Mouse (Mus musculus) limb, embryonic 10.5 days (tissue): ENCODE results near the gene Fxyd6. TPM values are rescaled to one million over a fixed set of nuclear protein-coding genes. Genes with fewer than 3 reads are reported as not detected.

ENCODE experiments used
- DNase-seq: peaks from one replicate; pipeline ENCODE4 v3.0.0-alpha.2; 2017; ENCODE audit warnings: low spot score
- H3K27ac ChIP-seq: fragments of 300-500 bp; sonication (generic); 2 replicates; pipeline ENCODE4 v1.5.1; 2016; ENCODE audit warnings: mild to moderate bottlenecking
- H3K27me3 ChIP-seq: fragments of 300-500 bp; sonication (generic); 2 replicates; pipeline ENCODE4 v1.6.1; 2016; ENCODE audit warnings: low read depth, mild to moderate bottlenecking; ENCODE audit not compliant: poor library complexity, severe bottlenecking
- H3K36me3 ChIP-seq: fragments of 300-500 bp; sonication (generic); 2 replicates; pipeline ENCODE4 v1.6.1; 2016; ENCODE audit warnings: mild to moderate bottlenecking, moderate library complexity
- H3K4me1 ChIP-seq: fragments of 300-500 bp; sonication (generic); 2 replicates; pipeline ENCODE4 v1.6.1; 2016
- H3K4me3 ChIP-seq: fragments of 300-500 bp; sonication (generic); 2 replicates; pipeline ENCODE4 v1.5.1; 2016; ENCODE audit warnings: mild to moderate bottlenecking, moderate library complexity
- H3K9me3 ChIP-seq: fragments of 300-500 bp; sonication (generic); replicated peaks from 2 replicates; pipeline ENCODE4 v1.6.1; 2016; ENCODE audit warnings: mild to moderate bottlenecking
- WGBS: fragments of 180-500 bp; shearing (Covaris S2); methylation state at CpG from one replicate; pipeline ENCODE4 v1.1.7; 2016; 5-methylcytosine and 5-hydroxymethylcytosine counted together
- polyA plus RNA-seq: library from polyadenylated mRNA; unstranded; fragments of >200 nt; fragmentation: Nextera tagmentation; extraction: Ambion mirVana; gene quantifications from 2 replicates; pipeline ENCODE4 v1.2.1, GENCODE M21; 2016

The Fxyd6 gene
- polyA plus RNA-seq, 1 experiment from 2014 or later: 110 TPM

DNA sequence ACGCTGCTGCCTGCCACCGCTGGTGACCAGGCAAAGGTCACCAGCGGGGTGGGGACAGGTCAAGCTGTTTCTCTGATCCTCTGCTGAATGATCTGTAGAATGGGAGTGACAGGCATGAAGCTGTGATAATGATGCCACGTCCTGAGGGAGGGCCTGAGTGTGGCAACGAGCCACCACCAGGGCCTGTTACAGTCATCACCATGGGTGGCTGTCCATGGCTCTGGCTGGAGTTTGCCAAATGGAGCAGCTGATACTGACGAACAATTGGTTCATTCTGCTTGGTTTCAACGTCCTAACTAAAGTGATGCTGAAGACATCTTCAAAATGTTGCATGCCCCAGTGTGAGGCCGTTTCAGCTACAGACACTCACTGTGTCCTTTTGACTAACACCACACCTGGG, 48.3 kb downstream of the Fxyd6 start:
- Histone ChIP-seq H3K27ac (no peak overlapping the region), H3K27me3 (no peaks in the 10 kb centered on the region), H3K4me1 (no peaks in the 10 kb centered on the region), H3K36me3 (no peaks in the 10 kb centered on the region), H3K4me3 (no peak overlapping the region), H3K9me3 (no peaks in the 10 kb centered on the region)
- 67% methylated on average over 8 of the region's 8 CpGs for WGBS
- DNase-seq: no peak

- no peaks in the 10 kb centered on the region for H3K4me1 ChIP-seq
- 63% methylated on average over 8 of the region's 8 CpGs for WGBS
- no peak overlapping the region for H3K27ac ChIP-seq
- DNase-seq: no peak
- H3K27me3 ChIP-seq: peaks cover 6% of the 10 kb centered on the region; the same call in 1 of the 2 replicates
- no peaks in the 10 kb centered on the region for H3K36me3 ChIP-seq
- no peaks in the 10 kb centered on the region for H3K9me3 ChIP-seq
- no peak overlapping the region for H3K4me3 ChIP-seq
Measured at GRCm38 (mm10) chr9:45421209-45421608, 51.2 kb downstream of the Fxyd6 start.

GRCm38 (mm10) chr9:45422761-45423298, 52.8 kb downstream of the Fxyd6 start:
- no peaks in the 10 kb centered on the region for H3K4me1 ChIP-seq
- H3K36me3 ChIP-seq: no peaks in the 10 kb centered on the region
- peaks cover 20% of the 10 kb centered on the region for H3K27me3 ChIP-seq
- no peak overlapping the region for H3K27ac ChIP-seq
- no peak for DNase-seq
- H3K4me3 ChIP-seq: no peak overlapping the region
- 77% methylated on average over 7 of the region's 7 CpGs for WGBS
- H3K9me3 ChIP-seq: no peaks in the 10 kb centered on the region

- Histone ChIP-seq H3K27ac (no peak within 1 kb of the TSS), H3K9me3 (no peaks in the 10 kb centered on the region), H3K27me3 (peaks cover 57% of the 10 kb centered on the region), H3K4me1 (peaks cover 15% of the 10 kb centered on the region), H3K36me3 (no peaks in the 10 kb centered on the region), H3K4me3 (no peak within 1 kb of the TSS)
- 86% methylated on average over 4 of the region's 4 CpGs for WGBS
- DNase-seq: no peak
Measured at GRCm38 (mm10) chr9:45426456-45426855, 56.5 kb downstream of the Fxyd6 start, which contains the start of gene Dscaml1. Gene Dscaml1, plus strand, starts transcription at chr9:45426628.

- no peak overlapping the region for H3K4me3 ChIP-seq
- H3K4me1 ChIP-seq: peaks cover 20% of the 10 kb centered on the region
- H3K9me3 ChIP-seq: no peaks in the 10 kb centered on the region
- H3K36me3 ChIP-seq: no peaks in the 10 kb centered on the region
- WGBS: 30% methylated on average over 5 of the region's 5 CpGs
- DNase-seq: no peak
- peaks cover 86% of the 10 kb centered on the region for H3K27me3 ChIP-seq
- H3K27ac ChIP-seq: no peak overlapping the region
Measured at GRCm38 (mm10) chr9:45429392-45429791, 59.4 kb downstream of the Fxyd6 start.

DNA sequence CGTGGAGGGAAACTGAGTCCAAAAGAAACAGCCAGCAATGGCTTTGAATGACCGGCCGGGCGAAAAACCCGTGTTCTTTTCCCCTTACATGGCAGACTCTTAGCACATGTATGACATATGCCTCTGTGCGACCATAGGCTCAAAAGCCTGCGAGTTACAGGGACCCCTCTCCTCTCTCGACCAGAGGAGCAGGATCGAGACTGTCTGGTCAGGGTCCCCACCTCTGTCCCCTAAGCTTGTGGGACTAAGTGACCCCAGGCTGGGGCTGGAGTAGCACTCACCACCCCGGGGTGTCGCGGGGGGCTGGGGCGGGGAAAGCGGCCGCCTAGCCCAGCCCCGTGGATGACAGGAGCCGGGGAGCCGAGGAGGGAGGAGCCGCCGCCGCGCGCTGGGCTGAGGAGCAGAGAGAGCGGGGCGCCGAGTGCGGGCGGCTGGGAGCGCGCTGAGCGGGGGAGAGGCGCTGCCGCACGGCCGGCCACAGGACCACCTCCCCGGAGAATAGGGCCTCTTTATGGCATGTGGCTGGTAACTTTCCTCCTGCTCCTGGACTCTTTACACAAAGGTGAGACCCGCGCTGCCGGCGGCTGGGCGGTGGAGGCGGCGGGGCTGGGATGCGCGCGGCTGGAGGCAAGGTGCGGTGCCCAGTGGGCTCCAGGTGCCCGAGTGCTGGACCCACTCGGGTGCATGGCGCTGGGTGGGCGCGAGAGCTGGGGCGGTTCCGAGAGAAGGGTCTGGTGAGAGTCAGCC, 60.1 kb downstream of the Fxyd6 start:
- H3K4me1 ChIP-seq: peaks cover 20% of the 10 kb centered on the region
- peak; percentile 61 for DNase-seq
- H3K4me3 ChIP-seq: peak overlapping the region; percentile 48
- 2% methylated on average over 53 of the region's 54 CpGs for WGBS
- no peaks in the 10 kb centered on the region for H3K36me3 ChIP-seq
- H3K27me3 ChIP-seq: peaks cover 93% of the 10 kb centered on the region
- H3K9me3 ChIP-seq: no peaks in the 10 kb centered on the region
- H3K27ac ChIP-seq: peak overlapping the region; percentile 36; the same call in 1 of the 2 replicates

DNA sequence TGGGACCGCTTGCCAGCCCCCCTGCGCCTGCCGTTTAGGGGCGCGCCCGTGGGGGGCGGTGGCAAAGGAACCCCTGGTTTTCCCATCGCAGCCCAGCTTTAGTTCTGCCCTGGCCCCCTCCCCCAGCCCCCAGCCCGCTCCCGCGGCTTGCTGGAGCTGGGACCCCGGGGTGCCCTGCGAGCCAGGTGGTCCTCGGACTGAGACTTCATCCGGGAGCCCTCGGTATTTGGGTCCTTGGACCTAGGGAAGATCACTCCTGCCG, 60.6 kb downstream of the Fxyd6 start:
- H3K9me3 ChIP-seq: no peaks in the 10 kb centered on the region
- 0% methylated on average over 17 of the region's 17 CpGs for WGBS
- H3K27me3 ChIP-seq: peaks cover 93% of the 10 kb centered on the region
- H3K27ac ChIP-seq: peak overlapping the region; percentile 36; the same call in 1 of the 2 replicates
- peak overlapping the region; percentile 48 for H3K4me3 ChIP-seq
- H3K36me3 ChIP-seq: no peaks in the 10 kb centered on the region
- peaks cover 20% of the 10 kb centered on the region for H3K4me1 ChIP-seq
- no peak for DNase-seq

DNA sequence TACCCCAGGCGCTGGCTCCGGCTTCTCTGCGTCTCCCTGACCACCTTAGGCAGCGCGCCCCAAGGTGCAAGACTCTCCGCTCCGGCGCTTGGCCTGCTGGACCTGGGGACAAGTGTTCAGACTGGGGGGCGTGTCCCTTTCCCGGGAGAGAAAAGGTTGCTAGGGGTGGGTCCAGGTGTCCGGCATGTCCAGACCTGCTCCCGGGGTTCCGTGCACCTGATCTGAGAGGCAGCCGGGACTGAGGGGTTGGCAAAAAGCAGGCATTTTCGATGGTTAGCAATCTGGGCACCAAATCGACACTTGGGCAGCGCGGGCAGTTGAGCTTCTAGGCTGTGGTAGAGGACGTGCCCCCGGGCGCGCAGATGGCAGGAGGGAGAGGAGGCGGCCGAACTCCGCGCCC, 61.2 kb downstream of the Fxyd6 start:
- H3K4me1 ChIP-seq: peaks cover 20% of the 10 kb centered on the region
- DNase-seq: peak; percentile 51
- H3K9me3 ChIP-seq: no peaks in the 10 kb centered on the region
- H3K36me3 ChIP-seq: no peaks in the 10 kb centered on the region
- WGBS: 4% methylated on average over 26 of the region's 26 CpGs
- peak overlapping the region; percentile 48 for H3K4me3 ChIP-seq
- H3K27me3 ChIP-seq: peaks cover 88% of the 10 kb centered on the region
- no peak overlapping the region for H3K27ac ChIP-seq

- H3K4me1 ChIP-seq: peaks cover 20% of the 10 kb centered on the region
- no peak overlapping the region for H3K27ac ChIP-seq
- 80% methylated on average over 12 of the region's 12 CpGs for WGBS
- H3K36me3 ChIP-seq: no peaks in the 10 kb centered on the region
- H3K4me3 ChIP-seq: no peak overlapping the region
- H3K9me3 ChIP-seq: no peaks in the 10 kb centered on the region
- no peak for DNase-seq
- peaks cover 74% of the 10 kb centered on the region for H3K27me3 ChIP-seq
Measured at GRCm38 (mm10) chr9:45432639-45433038, 62.7 kb downstream of the Fxyd6 start.

GRCm38 (mm10) chr9:45433119-45433518, 63.1 kb downstream of the Fxyd6 start:
- H3K27ac ChIP-seq: no peak overlapping the region
- 85% methylated on average over 9 of the region's 9 CpGs for whole genome bisulfite sequencing
- H3K4me1 ChIP-seq: peaks cover 20% of the 10 kb centered on the region
- DNase-seq: no peak
- H3K27me3 ChIP-seq: peaks cover 70% of the 10 kb centered on the region
- H3K4me3 ChIP-seq: no peak overlapping the region
- H3K36me3 ChIP-seq: no peaks in the 10 kb centered on the region
- no peaks in the 10 kb centered on the region for H3K9me3 ChIP-seq

DNA sequence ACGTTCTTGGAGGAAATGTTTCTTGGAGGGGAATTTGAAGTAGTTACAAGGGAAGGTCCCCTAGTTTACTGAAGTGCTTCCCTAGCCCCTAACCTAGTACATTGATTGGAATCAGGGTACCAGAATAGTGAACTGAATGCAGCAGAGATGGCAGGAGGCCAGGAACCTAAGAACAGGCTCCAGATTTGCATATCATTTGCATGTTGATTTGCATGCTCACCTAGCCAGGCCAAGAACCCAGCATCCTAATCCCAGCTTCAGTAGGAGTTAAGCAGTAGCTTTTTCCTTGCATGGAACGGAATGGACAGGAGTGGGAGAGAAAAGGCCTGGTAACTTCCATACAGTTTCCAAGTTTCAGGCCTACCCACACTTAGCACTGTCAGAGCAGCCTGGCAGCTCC, 64.2 kb downstream of the Fxyd6 start:
- Histone ChIP-seq H3K9me3 (no peaks in the 10 kb centered on the region), H3K4me1 (peaks cover 20% of the 10 kb centered on the region), H3K27ac (no peak overlapping the region), H3K36me3 (no peaks in the 10 kb centered on the region), H3K4me3 (no peak overlapping the region), H3K27me3 (peaks cover 59% of the 10 kb centered on the region)
- no peak for DNase-seq
- 81% methylated on average over 2 of the region's 2 CpGs for WGBS

DNA sequence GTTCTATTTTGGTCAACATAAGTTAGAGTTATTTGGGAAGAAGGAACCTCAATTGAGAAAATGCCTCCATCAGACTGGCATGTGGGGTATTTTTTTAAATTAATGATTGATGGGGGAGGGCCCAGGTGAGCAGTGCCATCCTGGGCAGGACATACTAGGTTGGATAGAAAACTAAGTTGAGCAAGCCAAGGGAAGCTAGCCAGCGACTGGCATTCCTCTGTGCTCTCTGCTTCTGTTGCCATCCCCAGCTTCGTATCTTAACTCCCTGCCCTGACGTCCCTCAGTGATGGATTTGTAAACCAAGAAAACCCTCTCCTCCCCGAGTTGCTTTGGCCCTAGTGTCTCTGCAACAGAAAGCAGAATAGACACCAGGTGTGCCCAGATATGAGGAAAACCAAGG, 69.0 kb downstream of the Fxyd6 start:
- peaks cover 44% of the 10 kb centered on the region for H3K27me3 ChIP-seq
- 74% methylated on average over 4 of the region's 4 CpGs for WGBS
- no peak overlapping the region for H3K27ac ChIP-seq
- H3K4me1 ChIP-seq: peaks cover 10% of the 10 kb centered on the region
- H3K36me3 ChIP-seq: no peaks in the 10 kb centered on the region
- no peak for DNase-seq
- no peaks in the 10 kb centered on the region for H3K9me3 ChIP-seq
- H3K4me3 ChIP-seq: no peak overlapping the region

- DNase-seq: no peak
- WGBS: 83% methylated on average over 16 of the region's 16 CpGs
- H3K4me3 ChIP-seq: no peak overlapping the region
- H3K36me3 ChIP-seq: no peaks in the 10 kb centered on the region
- peaks cover 33% of the 10 kb centered on the region; the same call in 1 of the 2 replicates for H3K27me3 ChIP-seq
- H3K9me3 ChIP-seq: no peaks in the 10 kb centered on the region
- peaks cover 19% of the 10 kb centered on the region for H3K4me1 ChIP-seq
- H3K27ac ChIP-seq: no peak overlapping the region
Measured at GRCm38 (mm10) chr9:45440083-45440784, 70.2 kb downstream of the Fxyd6 start.
